In the genomic region with DNA sequence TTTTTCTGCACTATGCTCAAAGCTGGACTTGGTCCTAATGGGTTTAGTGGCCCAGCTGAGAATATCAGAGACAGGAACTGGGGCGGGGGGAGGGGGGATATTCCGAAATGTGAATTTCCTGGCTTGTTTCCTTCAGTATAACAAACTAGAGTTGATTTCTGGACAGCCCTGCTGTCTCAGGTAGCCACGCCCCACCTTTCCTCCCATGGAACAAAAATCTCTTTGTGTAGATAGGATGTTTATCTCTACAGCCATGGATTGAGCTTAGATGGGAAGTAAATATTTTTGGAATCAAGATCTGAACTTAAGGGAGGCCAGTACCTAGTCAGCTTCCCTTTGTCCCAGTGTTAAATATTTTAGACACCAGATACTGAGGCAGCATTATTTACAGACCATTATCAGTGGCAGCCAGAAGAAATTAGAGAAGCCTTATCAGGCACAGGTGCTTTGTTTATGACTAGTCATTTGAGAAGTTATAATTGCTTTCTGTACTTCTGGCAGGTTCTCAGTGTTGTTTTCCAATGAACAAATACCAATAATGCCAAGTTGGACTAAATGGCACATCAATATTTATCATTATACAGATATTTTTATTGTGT, we compare ENCODE assay signal across 15 mouse cellular contexts.
A peak's percentile ranks its signal among the peaks of the same experiment; 100 is the strongest.
DNase-seq lines count a peak whose midpoint lies in the region; ATAC-seq lines count a peak whose summit lies in the region.
"Had no signal": no experiment of that assay in that cellular context is flagged by ENCODE, and none has a peak within 500 bp of the region (broad histone marks: within the 10 kb centered on the region; RNA-seq: fewer than 3 reads in every experiment).

No protein-coding gene starts in this region.

- no peak overlapping the region for H3K4me2 ChIP-seq in embryonic facial prominence, embryonic 11.5 days (ENCODE audit: low read depth, low read length)
- H3K4me2 ChIP-seq in heart, embryonic 16.5 days (ENCODE audit: low read depth, low read length): no peak overlapping the region
- H3K4me2 ChIP-seq: hindbrain, embryonic 13.5 days; midbrain, embryonic 12.5 days; stomach, embryonic 15.5 days had no signal

- no peaks in the 10 kb centered on the region for H3K4me1 ChIP-seq in embryonic facial prominence, embryonic 11.5 days (ENCODE audit: control insufficient read depth, insufficient read depth, low read length)
- no peaks in the 10 kb centered on the region for H3K4me1 ChIP-seq in embryonic facial prominence, embryonic 10.5 days
- no peaks in the 10 kb centered on the region for H3K4me1 ChIP-seq in heart, embryonic 16.5 days (ENCODE audit: control insufficient read depth, insufficient read depth, low read length)
- H3K4me1 ChIP-seq: forebrain, embryonic 10.5 days; midbrain, embryonic 12.5 days; stomach, embryonic 15.5 days had no signal

- no peaks in the 10 kb centered on the region for H3K9me3 ChIP-seq in embryonic facial prominence, embryonic 11.5 days (replicated peaks; ENCODE audit: control insufficient read depth, low read length)
- no peaks in the 10 kb centered on the region for H3K9me3 ChIP-seq in embryonic facial prominence, embryonic 10.5 days
- H3K9me3 ChIP-seq in heart, embryonic 16.5 days (replicated peaks; ENCODE audit: control insufficient read depth, low read length): no peaks in the 10 kb centered on the region
- H3K9me3 ChIP-seq: forebrain, embryonic 10.5 days; hindbrain, embryonic 13.5 days; midbrain, embryonic 12.5 days; stomach, embryonic 15.5 days had no signal

- H3K36me3 ChIP-seq in embryonic facial prominence, embryonic 11.5 days (replicated peaks; ENCODE audit: control insufficient read depth, insufficient read depth, low read depth, low read length): no peaks in the 10 kb centered on the region
- H3K36me3 ChIP-seq in embryonic facial prominence, embryonic 10.5 days (replicated peaks): no peaks in the 10 kb centered on the region
- H3K36me3 ChIP-seq in heart, embryonic 16.5 days (ENCODE audit: control insufficient read depth, insufficient read depth): no peaks in the 10 kb centered on the region
- H3K36me3 ChIP-seq: forebrain, embryonic 10.5 days; hindbrain, embryonic 13.5 days; midbrain, embryonic 12.5 days; stomach, embryonic 15.5 days had no signal

- WGBS in embryonic facial prominence, embryonic 11.5 days: 76% methylated on average over 3 of the region's 3 CpGs
- WGBS in embryonic facial prominence, embryonic 10.5 days: 87% methylated on average over 3 of the region's 3 CpGs
- 53% methylated on average over 3 of the region's 3 CpGs for WGBS in heart, embryonic 16.5 days

- peak; percentile 1 for DNase-seq in embryonic facial prominence, embryonic 11.5 days (ENCODE audit: low spot score)
- DNase-seq in embryonic facial prominence, embryonic 10.5 days (ENCODE audit: low spot score): no peak
- peak; percentile 3 for DNase-seq in adipocyte (ENCODE audit: low spot score)
- DNase-seq in kidney, postnatal 25 days: peak; percentile 55 to 72
- no peak for DNase-seq in thymus, postnatal 0 days (ENCODE audit: low spot score)
- DNase-seq: cerebellum, adult 18-20 months; liver had no signal

- ATAC-seq in embryonic facial prominence, embryonic 11.5 days (replicated peaks; ENCODE audit: insufficient number of reproducible peaks, low FRiP score, low TSS enrichment, low read depth): no peak
- ATAC-seq in heart, embryonic 16.5 days (replicated peaks; ENCODE audit: extremely low read depth, insufficient read depth, low FRiP score): 0 out of 2 replicates have a peak, but pooled peaks have one; percentile 28
- no peak for ATAC-seq in megakaryocyte, adult 5-6 weeks (ENCODE audit: poor library complexity, severe bottlenecking)
- no peak for ATAC-seq in megakaryocyte progenitor cell, adult 5-6 weeks (replicated peaks; ENCODE audit: poor library complexity)
- ATAC-seq: activated CD4-positive, CD25-positive, alpha-beta regulatory T cell, adult 4 months had no signal

- H3K27ac ChIP-seq in embryonic facial prominence, embryonic 11.5 days (replicated peaks; ENCODE audit: low read depth, low read length): no peak overlapping the region
- no peak overlapping the region for H3K27ac ChIP-seq in embryonic facial prominence, embryonic 10.5 days (replicated peaks)
- no peak overlapping the region for H3K27ac ChIP-seq in heart, embryonic 16.5 days (ENCODE audit: low read length)
- H3K27ac ChIP-seq: forebrain, embryonic 10.5 days; hindbrain, embryonic 13.5 days; midbrain, embryonic 12.5 days; stomach, embryonic 15.5 days had no signal

- H3K27me3 ChIP-seq in embryonic facial prominence, embryonic 11.5 days (ENCODE audit: control insufficient read depth, insufficient read depth, low read length): no peaks in the 10 kb centered on the region
- no peaks in the 10 kb centered on the region for H3K27me3 ChIP-seq in embryonic facial prominence, embryonic 10.5 days (replicated peaks; ENCODE audit: low read depth, poor library complexity, severe bottlenecking)
- no peaks in the 10 kb centered on the region for H3K27me3 ChIP-seq in heart, embryonic 16.5 days (ENCODE audit: control insufficient read depth, insufficient read depth, low read length)
- H3K27me3 ChIP-seq: hindbrain, embryonic 13.5 days; midbrain, embryonic 12.5 days; stomach, embryonic 15.5 days had no signal

- H3K9ac ChIP-seq in embryonic facial prominence, embryonic 11.5 days (replicated peaks; ENCODE audit: low read length): no peak overlapping the region
- no peak overlapping the region for H3K9ac ChIP-seq in heart, embryonic 16.5 days (ENCODE audit: low read length)
- H3K9ac ChIP-seq: hindbrain, embryonic 13.5 days; midbrain, embryonic 12.5 days; stomach, embryonic 15.5 days had no signal

- no peak overlapping the region for H3K4me3 ChIP-seq in embryonic facial prominence, embryonic 11.5 days (ENCODE audit: low read depth, low read length)
- H3K4me3 ChIP-seq in embryonic facial prominence, embryonic 10.5 days: no peak overlapping the region
- no peak overlapping the region for H3K4me3 ChIP-seq in heart, embryonic 16.5 days (ENCODE audit: low read length)
- H3K4me3 ChIP-seq: forebrain, embryonic 10.5 days; hindbrain, embryonic 13.5 days; midbrain, embryonic 12.5 days; stomach, embryonic 15.5 days had no signal

Comparison
In these comparisons a context has a peak if more than half of its experiments do, and no peak if none do; other contexts are left out.
1. DNase-seq: peak in embryonic facial prominence, embryonic 11.5 days (single experiment), adipocyte (single experiment) and kidney, postnatal 25 days (2 of 2); none in embryonic facial prominence, embryonic 10.5 days (single experiment) and thymus, postnatal 0 days (single experiment).